Mouse (Mus musculus) cortical plate, adult 2 months (tissue): ENCODE data around the gene Anapc15-ps. TPM values are rescaled to one million over a fixed set of nuclear protein-coding genes. Genes with fewer than 3 reads are reported as not detected.

Experiments used
- H3K27ac ChIP-seq: fragments of 200-500 bp; 2 replicates; pipeline ENCODE4 v1.5.1; 2012; ENCODE audit warnings: low read length, control low read depth, inconsistent platforms; ENCODE audit not compliant: insufficient read depth
- H3K4me1 ChIP-seq: fragments of 200-500 bp; 2 replicates; pipeline ENCODE4 v1.6.1; 2011; ENCODE audit warnings: low read length; ENCODE audit not compliant: control insufficient read depth, insufficient read depth
- H3K4me3 ChIP-seq: fragments of 200-500 bp; 2 replicates; pipeline ENCODE4 v1.5.1; 2011; ENCODE audit warnings: mild to moderate bottlenecking, low read length, control low read depth; ENCODE audit not compliant: insufficient read depth
- CTCF ChIP-seq: fragments of 200-500 bp; IDR thresholded peaks from 2 replicates; pipeline ENCODE4 v1.5.1; 2011; ENCODE audit warnings: mild to moderate bottlenecking, control low read depth, low read length; ENCODE audit not compliant: insufficient read depth; ENCODE audit errors: extremely low read depth
- POLR2A ChIP-seq: fragments of 200-500 bp; IDR thresholded peaks from 2 replicates; pipeline ENCODE4 v1.6.1; 2011; ENCODE audit warnings: mild to moderate bottlenecking, low read length, control low read depth; ENCODE audit not compliant: insufficient read depth; ENCODE audit errors: extremely low read depth
- polyA plus RNA-seq: library from polyadenylated mRNA; depleted of rRNA; stranded (reverse); fragments of >200 nt; gene quantifications from 2 replicates; pipeline ENCODE4 v1.2.3, GENCODE M21; 2012; rRNA removed

Anapc15-ps gene
- 0.42 TPM in 1 of 2 replicates, not detected in the other for polyA plus RNA-seq

GRCm38 (mm10) chr10:95673351-95673750, at the start of gene Anapc15-ps:
Anapc15-ps (minus strand) TSS chr10:95673451.
- Histone ChIP-seq H3K27ac (no peak within 1 kb of the TSS), H3K4me3 (no peak within 1 kb of the TSS), H3K4me1 (no peaks in the 10 kb centered on the region)
- TF ChIP-seq CTCF (no peak), POLR2A (no peak)

- peaks cover 2% of the 10 kb centered on the region; the same call in 1 of the 2 replicates for H3K4me1 ChIP-seq
- no peak overlapping the region for H3K4me3 ChIP-seq
- H3K27ac ChIP-seq: no peak overlapping the region
- TF ChIP-seq POLR2A (no peak), CTCF (no peak)
These were observed 49.0 kb upstream of the Anapc15-ps start for GRCm38 (mm10) chr10:95722203-95722611.

GRCm38 (mm10) chr10:95720181-95720798, 47.0 kb upstream of the Anapc15-ps start:
- Histone ChIP-seq H3K4me3 (no peak overlapping the region), H3K4me1 (no peaks in the 10 kb centered on the region), H3K27ac (no peak overlapping the region)
- no peak for TF ChIP-seq CTCF
- TF ChIP-seq POLR2A: no peak

- no peaks in the 10 kb centered on the region for H3K4me1 ChIP-seq
- TF ChIP-seq POLR2A (no peak), CTCF (no peak)
- H3K27ac ChIP-seq: no peak overlapping the region
- H3K4me3 ChIP-seq: no peak overlapping the region
These were observed 46.2 kb upstream of the Anapc15-ps start for GRCm38 (mm10) chr10:95719472-95719871.

GRCm38 (mm10) chr10:95718760-95719159, 45.5 kb upstream of the Anapc15-ps start:
- TF ChIP-seq CTCF (no peak), POLR2A (no peak)
- no peaks in the 10 kb centered on the region for H3K4me1 ChIP-seq
- H3K4me3 ChIP-seq: no peak overlapping the region
- no peak overlapping the region for H3K27ac ChIP-seq

GRCm38 (mm10) chr10:95717106-95717680, 43.9 kb upstream of the Anapc15-ps start:
- no peak for TF ChIP-seq POLR2A
- TF ChIP-seq CTCF: no peak
- H3K4me1 ChIP-seq: no peaks in the 10 kb centered on the region; the same call in 1 of the 2 replicates
- H3K27ac ChIP-seq: no peak overlapping the region
- no peak overlapping the region for H3K4me3 ChIP-seq

- no peak overlapping the region for H3K27ac ChIP-seq
- no peaks in the 10 kb centered on the region; the same call in 1 of the 2 replicates for H3K4me1 ChIP-seq
- TF ChIP-seq CTCF (no peak), POLR2A (no peak)
- H3K4me3 ChIP-seq: no peak overlapping the region
These were observed 42.4 kb upstream of the Anapc15-ps start for GRCm38 (mm10) chr10:95715687-95716086.

GRCm38 (mm10) chr10:95712221-95712620, 39.0 kb upstream of the Anapc15-ps start:
- no peak overlapping the region for H3K4me3 ChIP-seq
- H3K4me1 ChIP-seq: no peaks in the 10 kb centered on the region; the same call in 1 of the 2 replicates
- no peak for TF ChIP-seq CTCF
- TF ChIP-seq POLR2A: no peak
- H3K27ac ChIP-seq: no peak overlapping the region

- Histone ChIP-seq H3K27ac (no peak overlapping the region), H3K4me3 (no peak overlapping the region), H3K4me1 (peaks cover 4% of the 10 kb centered on the region)
- TF ChIP-seq POLR2A: no peak
- TF ChIP-seq CTCF: no peak
These were observed 36.8 kb upstream of the Anapc15-ps start for GRCm38 (mm10) chr10:95709903-95710660.

- Histone ChIP-seq H3K27ac (no peak overlapping the region), H3K4me1 (peaks cover 4% of the 10 kb centered on the region), H3K4me3 (no peak overlapping the region)
- TF ChIP-seq CTCF (no peak), POLR2A (no peak)
These were observed 36.1 kb upstream of the Anapc15-ps start for GRCm38 (mm10) chr10:95709143-95709880.
